Mouse (Mus musculus): ENCODE data around the gene Gm11985. TPM values are rescaled to one million over a fixed set of nuclear protein-coding genes. Genes with fewer than 3 reads are reported as not detected.

The Gm11985 gene
- polyA plus RNA-seq, 1 experiment from 2014 or later: not detected

DNA sequence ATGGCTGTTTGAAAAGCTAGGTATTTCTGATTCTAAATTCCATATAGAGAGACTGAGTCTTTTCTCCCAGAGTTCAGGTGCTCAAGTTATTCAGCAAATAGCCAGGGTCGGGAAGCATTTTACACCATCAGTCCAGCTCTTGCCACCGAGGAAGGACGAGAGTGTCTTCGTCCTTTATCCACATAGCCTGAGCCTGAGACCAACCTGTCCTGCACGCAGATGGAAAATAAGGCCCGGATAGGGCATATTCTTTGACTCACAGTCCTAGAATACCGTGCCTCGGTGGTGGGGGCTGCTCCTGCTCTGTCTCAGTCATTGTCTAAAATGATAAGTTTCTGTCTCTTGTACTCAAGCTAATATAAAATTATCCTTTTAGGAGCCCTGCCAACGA, 12.0 kb upstream of the Gm11985 start:
- DNase-seq (ENCODE audit: low spot score): no peak

- peak; percentile 67 for DNase-seq (ENCODE audit: low spot score)
These were observed 11.5 kb upstream of the Gm11985 start for GRCm38 (mm10) chr11:7199736-7200392.

DNA sequence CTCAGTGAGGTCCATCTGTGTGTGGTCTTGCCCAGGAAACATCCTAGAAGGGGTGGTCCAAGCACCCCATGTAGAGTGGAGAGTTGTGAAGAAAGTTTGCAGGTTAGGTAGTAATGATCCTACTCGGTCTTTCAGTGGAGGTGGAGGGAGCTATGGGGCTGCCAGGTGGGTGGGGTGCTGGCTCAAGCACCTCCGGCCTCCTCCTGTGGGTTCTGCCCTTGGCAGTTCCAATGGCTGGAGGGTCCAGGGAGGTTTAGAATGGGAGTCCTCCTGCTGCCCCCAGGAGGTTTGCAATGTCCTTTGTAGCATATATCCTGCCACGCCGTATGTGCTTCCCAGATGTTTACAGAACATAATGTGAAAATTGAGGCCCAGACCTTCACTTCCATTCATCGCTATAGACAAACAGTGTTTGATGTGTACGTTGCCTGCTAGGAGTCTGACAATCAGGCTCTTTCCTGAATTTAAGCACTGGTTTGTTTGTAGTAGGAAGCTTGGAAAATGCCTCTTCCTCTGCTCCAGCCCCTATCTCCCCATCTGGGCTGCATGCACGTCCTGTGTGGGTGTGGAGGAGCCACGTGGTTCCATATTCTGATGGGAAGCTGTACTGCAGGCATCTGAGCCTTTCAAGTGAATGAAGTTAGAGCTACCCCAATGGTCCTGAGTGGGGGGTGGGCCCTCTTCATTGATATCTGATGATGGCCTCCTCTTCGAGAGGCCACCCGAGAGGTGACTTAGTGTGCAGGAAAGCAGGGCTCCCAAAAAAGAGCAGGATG, 10.3 kb upstream of the Gm11985 start:
- DNase-seq (ENCODE audit: low spot score): no peak

GRCm38 (mm10) chr11:7198006-7198405, 9.6 kb upstream of the Gm11985 start:
- DNase-seq (ENCODE audit: low spot score): no peak

GRCm38 (mm10) chr11:7197491-7197941, 9.1 kb upstream of the Gm11985 start, which contains the start of gene Igfbp1:
Gene Igfbp1, plus strand, starts transcription at chr11:7197782.
- DNase-seq (ENCODE audit: low spot score): no peak

DNA sequence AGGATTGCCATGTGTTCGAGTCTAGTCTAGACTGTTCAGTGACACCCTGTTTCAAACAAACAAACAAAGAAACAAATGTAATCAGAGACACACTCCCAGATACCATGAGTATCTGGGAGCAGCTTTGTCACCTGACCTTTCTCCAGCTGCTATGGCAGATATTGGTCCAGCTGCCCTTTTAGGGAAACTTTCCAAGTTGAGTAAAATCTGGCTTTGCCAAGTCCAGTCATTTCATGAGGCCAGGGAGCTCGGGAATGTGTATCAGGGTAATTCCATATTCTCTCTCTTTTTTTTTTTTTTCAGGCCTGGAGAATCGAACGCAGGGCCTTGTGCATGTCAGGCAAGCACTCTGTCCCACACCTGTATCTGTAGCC, 6.9 kb upstream of the Gm11985 start:
- DNase-seq (ENCODE audit: low spot score): no peak

- no peak for DNase-seq (ENCODE audit: low spot score)
These were observed 6.3 kb upstream of the Gm11985 start for GRCm38 (mm10) chr11:7194432-7195311.

DNA sequence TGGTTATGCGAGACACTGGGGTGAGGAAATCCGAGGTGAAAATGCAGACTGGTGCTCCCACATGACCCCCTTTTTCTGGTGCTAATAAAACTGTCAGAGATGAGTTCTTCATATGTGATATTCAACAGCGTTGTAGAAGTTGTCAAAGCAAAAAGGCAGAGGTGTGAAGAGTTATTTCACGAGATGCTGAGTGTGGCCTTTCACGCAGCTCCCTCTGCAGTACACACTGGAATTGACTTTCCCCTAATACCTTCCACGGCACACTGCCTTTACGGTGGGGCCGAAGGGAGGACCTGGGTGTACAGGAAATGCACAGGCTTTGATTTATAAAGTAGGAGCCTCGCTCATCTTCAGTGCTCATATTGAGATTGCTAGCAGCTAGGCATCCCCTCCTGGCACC, 4.8 kb upstream of the Gm11985 start:
- no peak for DNase-seq (ENCODE audit: low spot score)

DNA sequence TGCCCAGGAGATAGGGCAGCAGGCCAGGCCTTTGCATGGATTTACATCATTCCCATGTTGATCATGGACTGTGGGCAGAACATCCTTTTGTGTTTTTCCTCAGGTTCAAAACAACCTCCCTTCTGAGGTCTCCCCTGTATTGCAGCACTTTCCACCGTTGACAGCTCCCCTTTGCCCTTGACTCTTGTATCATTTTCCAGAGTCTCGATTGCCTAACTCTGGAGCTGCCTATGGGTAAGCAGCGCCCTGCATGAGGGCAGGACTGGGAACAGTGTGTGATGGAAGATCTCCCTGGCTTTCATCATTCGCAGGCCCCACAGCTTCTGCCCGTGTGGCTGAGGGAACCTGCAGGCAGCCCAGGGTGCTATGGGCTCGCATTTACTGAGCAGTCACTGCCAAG, 4.3 kb upstream of the Gm11985 start:
- no peak for DNase-seq (ENCODE audit: low spot score)

- DNase-seq (ENCODE audit: low spot score): no peak
These were observed 897 bp downstream of the Gm11985 start for GRCm38 (mm10) chr11:7187472-7187871.

DNA sequence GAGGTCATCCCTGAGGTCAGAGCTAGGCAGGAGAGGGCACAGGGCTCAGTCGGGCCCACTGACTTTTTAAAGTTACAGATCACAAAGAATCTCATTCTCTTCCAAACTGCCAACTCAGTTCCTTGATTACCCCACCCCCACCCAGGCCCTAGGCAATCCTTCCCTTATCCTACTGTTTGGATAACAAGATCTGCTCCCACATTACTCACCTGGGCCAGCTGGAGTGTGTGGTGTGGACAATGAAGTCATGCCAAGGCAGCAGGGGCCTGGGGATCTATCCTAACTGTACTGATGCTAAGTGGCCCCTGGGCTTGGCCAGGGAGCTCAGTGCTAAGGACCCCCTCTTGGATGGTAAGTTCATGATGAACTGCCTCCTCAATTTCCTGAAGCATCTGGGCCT, 3.9 kb downstream of the Gm11985 start:
- no peak for DNase-seq (ENCODE audit: low spot score)

DNA sequence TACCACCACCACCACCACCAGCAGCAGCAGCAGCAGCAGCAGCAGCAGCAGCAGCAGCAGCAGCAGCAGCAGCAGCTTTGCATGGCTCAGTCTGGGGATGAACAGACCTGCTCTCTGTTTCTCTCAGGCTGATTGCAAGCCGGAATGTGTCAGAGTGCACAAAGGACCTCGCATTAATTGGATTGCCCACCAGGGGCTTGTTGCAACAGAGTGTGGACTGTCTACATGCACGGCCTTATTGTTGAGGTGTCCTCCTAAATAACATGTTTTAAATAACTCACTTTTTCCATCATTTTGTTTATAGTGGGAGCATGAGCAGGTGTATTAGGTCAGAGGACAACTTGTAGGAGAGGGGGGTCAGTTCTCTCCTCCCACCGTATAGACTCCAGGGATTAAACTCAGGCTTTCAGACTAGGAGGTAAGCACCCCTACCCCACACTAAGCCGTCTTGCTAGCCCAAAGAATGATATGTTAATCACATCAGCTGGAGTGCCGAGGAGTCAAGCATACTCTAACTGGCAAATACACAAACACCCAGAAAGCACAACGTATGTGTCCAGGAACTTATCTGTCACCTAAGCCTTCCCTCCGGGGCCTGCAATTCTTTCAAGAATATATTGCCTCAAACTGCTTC, 5.8 kb downstream of the Gm11985 start:
- no peak for DNase-seq (ENCODE audit: low spot score)

- no peak for DNase-seq (ENCODE audit: low spot score)
These were observed 9.1 kb downstream of the Gm11985 start for GRCm38 (mm10) chr11:7179276-7179675.

- no peak for DNase-seq (ENCODE audit: low spot score)
These were observed 9.6 kb downstream of the Gm11985 start for GRCm38 (mm10) chr11:7178724-7179123.

DNA sequence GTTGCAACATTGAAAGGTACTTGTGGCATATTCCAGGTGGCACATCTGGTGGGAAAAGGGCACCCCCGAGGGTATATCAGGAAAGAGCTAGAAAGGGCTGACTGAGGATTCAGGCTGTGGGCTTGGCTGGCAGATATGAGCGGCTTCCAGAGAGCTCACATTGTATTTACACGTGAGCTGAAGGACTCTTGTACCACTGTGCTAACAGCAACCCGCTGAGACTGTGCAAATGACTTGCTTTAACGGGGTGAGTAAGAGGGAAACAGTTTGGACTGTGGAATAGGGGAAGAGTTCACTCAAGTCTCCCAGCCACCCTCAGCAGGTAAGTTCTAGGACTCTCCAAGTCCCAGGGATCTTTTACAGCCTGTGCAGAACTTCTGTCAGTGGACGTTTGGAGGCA, 14.7 kb downstream of the Gm11985 start:
- DNase-seq (ENCODE audit: low spot score): no peak

GRCm38 (mm10) chr11:7169645-7170044, 18.7 kb downstream of the Gm11985 start:
- no peak for DNase-seq (ENCODE audit: low spot score)

GRCm38 (mm10) chr11:7164416-7164815, 24.0 kb downstream of the Gm11985 start:
- DNase-seq (ENCODE audit: low spot score): no peak

DNA sequence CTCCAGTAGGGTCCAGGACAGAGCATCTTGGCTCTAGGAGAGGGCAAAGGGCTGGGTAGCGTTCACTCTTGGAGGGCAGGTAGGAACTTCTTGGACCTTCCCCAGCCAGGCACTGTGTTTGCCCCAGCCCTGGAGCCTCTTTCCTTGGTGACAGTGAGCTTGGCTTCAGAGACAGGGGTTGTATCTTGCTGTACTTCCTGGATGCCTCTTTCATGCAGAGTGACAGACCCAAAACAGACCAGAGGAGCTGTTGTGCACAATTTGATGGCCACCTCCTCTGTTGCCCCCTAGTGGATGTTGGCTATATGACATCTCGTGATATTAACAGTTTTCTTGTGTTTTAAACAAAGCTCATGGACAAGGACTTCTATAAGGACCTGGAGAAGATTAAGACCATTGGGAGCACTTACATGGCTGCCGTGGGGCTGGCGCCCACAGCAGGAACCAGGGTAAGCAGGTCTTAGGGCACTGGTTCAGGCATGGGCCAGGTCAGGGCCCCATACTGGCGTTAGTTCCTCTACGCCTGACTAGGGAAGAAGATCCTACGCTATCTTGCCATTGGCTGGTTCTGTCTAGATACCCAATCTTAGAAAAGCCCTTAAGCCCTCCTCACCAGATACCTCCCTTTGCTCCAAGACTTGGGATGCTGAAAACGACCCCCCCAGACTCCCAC, 26.7 kb downstream of the Gm11985 start:
- peak; percentile 83 for DNase-seq (ENCODE audit: low spot score)

DNA sequence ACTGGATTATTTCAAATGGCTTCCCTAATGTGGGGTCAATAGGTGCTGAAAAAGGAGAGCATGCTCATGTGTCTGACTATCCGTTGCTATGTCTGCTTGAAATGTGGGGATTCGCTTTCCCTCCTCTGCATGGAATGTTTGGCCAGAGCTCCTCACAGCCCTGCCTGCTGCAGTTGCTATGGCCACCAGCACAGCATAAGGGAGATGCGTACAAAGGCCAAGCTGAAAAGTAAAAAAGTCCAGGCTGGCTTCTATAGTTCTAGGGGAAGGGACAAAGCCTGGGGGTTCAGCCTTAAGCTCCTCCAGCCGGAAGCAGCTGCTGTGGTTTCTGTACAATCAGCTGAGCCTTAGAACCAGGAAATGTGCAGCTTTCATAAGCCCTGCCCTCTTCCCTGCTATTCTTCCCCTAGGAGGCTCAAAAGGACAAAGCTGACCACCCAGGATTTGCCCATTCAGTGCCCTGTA, 27.7 kb downstream of the Gm11985 start:
- peak; percentile 78 for DNase-seq (ENCODE audit: low spot score)

- no peak for DNase-seq (ENCODE audit: low spot score)
These were observed 28.2 kb downstream of the Gm11985 start for GRCm38 (mm10) chr11:7160146-7160545.

GRCm38 (mm10) chr11:7158196-7158595, 30.2 kb downstream of the Gm11985 start:
- no peak for DNase-seq (ENCODE audit: low spot score)

Measured in thymus, postnatal 0 days (tissue).